Mouse (Mus musculus): ENCODE data around the gene Bsph2.

The Bsph2 gene

DNA sequence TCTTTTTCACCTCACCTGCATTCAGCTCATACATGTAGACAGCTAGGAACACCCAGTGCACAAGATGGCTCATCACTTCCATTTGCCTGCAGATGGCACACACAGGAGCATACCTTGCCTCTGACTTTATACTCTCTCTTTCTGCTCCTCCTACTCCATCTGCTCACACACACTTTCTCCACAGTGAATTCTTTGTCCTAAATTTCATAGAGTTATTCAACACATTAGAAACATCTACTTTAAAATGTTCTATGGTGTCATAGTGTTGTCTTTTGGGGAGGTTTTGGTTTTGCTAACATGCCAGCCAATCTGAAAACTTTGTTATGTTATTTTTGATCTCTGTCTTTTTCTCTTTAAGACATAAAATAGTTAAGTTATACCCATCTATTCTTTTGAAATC is at the start of gene Bsph2:
TSS of gene Bsph2 (minus strand) at position 101 of the 400 bp plus-strand sequence.
- no peak for DNase-seq (ENCODE audit: low spot score in 2 of 2)

DNA sequence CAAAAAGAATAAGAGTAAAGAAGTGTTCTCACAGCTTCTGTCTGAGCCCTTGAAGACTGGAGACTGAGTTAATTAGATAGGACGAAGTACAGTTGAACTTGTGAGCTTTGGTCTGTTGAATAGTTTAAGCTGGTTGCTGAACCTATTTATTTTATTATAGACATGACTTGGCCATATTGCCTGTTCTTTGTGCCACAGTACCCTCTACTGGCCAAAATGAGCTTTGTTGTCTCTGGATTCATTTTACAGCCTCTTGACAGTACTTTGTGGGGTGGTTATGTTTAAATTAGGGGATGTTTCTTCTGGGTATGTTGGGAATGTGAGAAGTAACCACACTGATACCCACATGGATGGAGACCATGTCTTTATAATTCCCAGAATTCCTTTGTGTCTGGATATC is 59.3 kb downstream of the Bsph2 start:
- DNase-seq (ENCODE audit: low spot score in 2 of 2): peak in 1 of 2 experiments; percentile 10
